ENCODE assay signal across 13 mouse cellular contexts in genomic region chrX:11801208-11801607, GRCm38 (mm10).
DNase-seq lines count a peak whose midpoint lies in the region; ATAC-seq and TF ChIP-seq lines count a peak whose summit lies in the region.
"Had no signal": no experiment of that assay in that cellular context is flagged by ENCODE, and none has a peak within 500 bp of the region (broad histone marks: within the 10 kb centered on the region; RNA-seq: fewer than 3 reads in every experiment).

No protein-coding gene starts in this region.

- H3K4me1 ChIP-seq in forebrain, embryonic 15.5 days = peaks cover 31% of the 10 kb centered on the region
- peaks cover 28% of the 10 kb centered on the region for H3K4me1 ChIP-seq in forebrain, embryonic 12.5 days
- peaks cover 4% of the 10 kb centered on the region; the same call in 1 of the 2 replicates for H3K4me1 ChIP-seq in lung, adult 2 months (ENCODE audit: control insufficient read depth, insufficient read depth, low read length)
- peaks cover 14 to 18% of the 10 kb centered on the region in 2 experiments for H3K4me1 ChIP-seq in CH12.LX (ENCODE audit: control insufficient read depth in 1 of 2, insufficient read depth in 2 of 2)
- no peaks in the 10 kb centered on the region for H3K4me1 ChIP-seq in small intestine, adult 2 months (ENCODE audit: control insufficient read depth, insufficient read depth, insufficient read length, low read length)

- H3K4me3 ChIP-seq in forebrain, embryonic 15.5 days = no peak overlapping the region
- H3K4me3 ChIP-seq in forebrain, embryonic 12.5 days (replicated peaks) = no peak overlapping the region
- H3K4me3 ChIP-seq in lung, adult 2 months (replicated peaks; ENCODE audit: extremely low read depth, low read depth, low read length) = no peak overlapping the region
- no peak overlapping the region for H3K4me3 ChIP-seq in CH12.LX (replicated peaks in 1 of 3; ENCODE audit: low read depth in 2 of 3, low read length in 2 of 3, poor library complexity in 1 of 3)
- no peak overlapping the region for H3K4me3 ChIP-seq in small intestine, adult 2 months (ENCODE audit: low read depth, low read length)
- H3K4me3 ChIP-seq: limb, embryonic 15.5 days; neural tube, embryonic 12.5 days had no signal

- 0 out of 2 replicates have a peak, but pooled peaks have one; percentile 10 for TF ChIP-seq EP300 in CH12.LX (IDR thresholded peaks at IDR 0.05; ENCODE audit: low read length)

- H3K9ac ChIP-seq in forebrain, embryonic 15.5 days (replicated peaks) = no peak overlapping the region
- H3K9ac ChIP-seq in forebrain, embryonic 12.5 days = no peak overlapping the region
- H3K9ac ChIP-seq in CH12.LX (ENCODE audit: insufficient read depth, low read depth) = peak overlapping the region; percentile 18; the same call in 1 of the 2 replicates
- H3K9ac ChIP-seq: limb, embryonic 15.5 days; neural tube, embryonic 12.5 days had no signal

- no peaks in the 10 kb centered on the region for H3K36me3 ChIP-seq in forebrain, embryonic 15.5 days
- H3K36me3 ChIP-seq in forebrain, embryonic 12.5 days (replicated peaks) = no peaks in the 10 kb centered on the region
- no peaks in the 10 kb centered on the region for H3K36me3 ChIP-seq in CH12.LX (replicated peaks in 1 of 2; ENCODE audit: control insufficient read depth in 1 of 2, insufficient read depth in 1 of 2, low read length in 1 of 2)
- no peaks in the 10 kb centered on the region for H3K36me3 ChIP-seq in small intestine, adult 2 months (ENCODE audit: control insufficient read depth, insufficient read depth, low read length)
- H3K36me3 ChIP-seq: limb, embryonic 15.5 days; neural tube, embryonic 12.5 days had no signal

- no peak for TF ChIP-seq POLR2A in lung, adult 2 months (IDR thresholded peaks at IDR 0.05; ENCODE audit: borderline replicate concordance, extremely low read depth, low read depth, low read length)
- TF ChIP-seq POLR2A in CH12.LX (IDR thresholded peaks at IDR 0.05; ENCODE audit: low read depth, low read length) = no peak
- no peak for TF ChIP-seq POLR2A in small intestine, adult 2 months (IDR thresholded peaks at IDR 0.05; ENCODE audit: low read depth, low read length)

- in situ Hi-C loops in CH12.LX (cut with MboI; ENCODE audit: low pct_ligation_motif_present, low pct_unique_long_range_greater_than_20kb, low sequenced_read_pairs) = no loop called here

- H3K27ac ChIP-seq in forebrain, embryonic 15.5 days (replicated peaks) = 0 out of 2 replicates have a peak overlapping the region, but pooled peaks have one; percentile 59
- H3K27ac ChIP-seq in forebrain, embryonic 12.5 days = no peak overlapping the region
- H3K27ac ChIP-seq in CH12.LX (ENCODE audit: insufficient read depth, low read depth) = no peak overlapping the region
- no peak overlapping the region for H3K27ac ChIP-seq in small intestine, adult 2 months (ENCODE audit: insufficient read depth, low read depth, low read length)
- H3K27ac ChIP-seq: limb, embryonic 15.5 days; neural tube, embryonic 12.5 days had no signal

- peak; percentile 67 for TF ChIP-seq RAD21 in CH12.LX (IDR thresholded peaks at IDR 0.05; ENCODE audit: low read depth, low read length)

- no peaks in the 10 kb centered on the region for H3K79me2 ChIP-seq in CH12.LX (replicated peaks; ENCODE audit: control insufficient read depth, extremely low read depth, insufficient read depth, poor library complexity, severe bottlenecking)

- peak; percentile 43 for TF ChIP-seq CTCF in lung, adult 2 months (IDR thresholded peaks at IDR 0.05; ENCODE audit: insufficient read depth, low read length)
- TF ChIP-seq CTCF in CH12.LX (conservative IDR thresholded peaks at IDR 0.05 in 1 of 2, IDR thresholded peaks at IDR 0.05 in 1 of 2; ENCODE audit: low read depth in 2 of 2, low read length in 2 of 2) = peak in 1 of 2 experiments; percentile 69; a peak in 2 of 4 replicates
- TF ChIP-seq CTCF in small intestine, adult 2 months (IDR thresholded peaks at IDR 0.05; ENCODE audit: extremely low read depth, insufficient read length, insufficient replicate concordance, low read depth, low read length) = peak; percentile 30; the same call in 1 of the 2 replicates

- no peak for DNase-seq in lung, adult 2 months
- no peak for DNase-seq in lung, postnatal 36 days
- peak; percentile 43 for DNase-seq in CH12.LX (ENCODE audit: extremely low read depth)
- no peak for DNase-seq in urinary bladder, adult 18-20 months (ENCODE audit: low spot score in 2 of 2)
- DNase-seq in layer of hippocampus, adult 8-10 months (ENCODE audit: low spot score in 2 of 2) = no peak
- DNase-seq: heart, adult 11 months; kidney, adult 8-10 months had no signal

- H3K4me2 ChIP-seq in forebrain, embryonic 15.5 days (replicated peaks) = no peak overlapping the region
- H3K4me2 ChIP-seq in forebrain, embryonic 12.5 days = no peak overlapping the region
- H3K4me2 ChIP-seq in CH12.LX (ENCODE audit: insufficient read depth, low read depth, poor library complexity, severe bottlenecking) = no peak overlapping the region; the same call in 1 of the 2 replicates
- H3K4me2 ChIP-seq: limb, embryonic 15.5 days; midbrain, embryonic 11.5 days; neural tube, embryonic 12.5 days had no signal

- ATAC-seq in forebrain, embryonic 15.5 days (replicated peaks) = no peak
- no peak for ATAC-seq in forebrain, embryonic 12.5 days (ENCODE audit: low FRiP score)

- WGBS in forebrain, embryonic 15.5 days = 44% methylated on average over 3 of the region's 3 CpGs
- 52% methylated on average over 3 of the region's 3 CpGs for WGBS in forebrain, embryonic 12.5 days
- WGBS in lung, adult 2 months = 48% methylated on average over 3 of the region's 3 CpGs
- WGBS in small intestine, adult 2 months = 55% methylated on average over 3 of the region's 3 CpGs

- H3K27me3 ChIP-seq in forebrain, embryonic 15.5 days = no peaks in the 10 kb centered on the region
- H3K27me3 ChIP-seq in forebrain, embryonic 12.5 days = peaks cover 80% of the 10 kb centered on the region
- no peaks in the 10 kb centered on the region for H3K27me3 ChIP-seq in CH12.LX (replicated peaks)
- H3K27me3 ChIP-seq in small intestine, adult 2 months (ENCODE audit: control insufficient read depth, insufficient read depth, low read length) = no peaks in the 10 kb centered on the region

- dilution Hi-C loops in CH12.LX (cut with MboI; ENCODE audit: extremely low pct_ligation_motif_present, extremely low pct_unique_long_range_greater_than_20kb, low sequenced_read_pairs) = no loop called here

- no peaks in the 10 kb centered on the region for H3K9me3 ChIP-seq in forebrain, embryonic 15.5 days
- no peaks in the 10 kb centered on the region for H3K9me3 ChIP-seq in forebrain, embryonic 12.5 days
- peaks cover 2% of the 10 kb centered on the region for H3K9me3 ChIP-seq in CH12.LX (replicated peaks; ENCODE audit: low read length)
- H3K9me3 ChIP-seq: limb, embryonic 15.5 days; neural tube, embryonic 12.5 days had no signal

TF ChIP-seq in CH12.LX, 34 proteins besides CTCF, POLR2A, EP300 and RAD21:
- TF ChIP-seq ETS1 (conservative IDR thresholded peaks at IDR 0.05; ENCODE audit: low read depth, low read length) (0 out of 2 replicates have a peak, but pooled peaks have one; percentile 13), MXI1 (IDR thresholded peaks at IDR 0.05; ENCODE audit: low read depth, low read length) (0 out of 2 replicates have a peak, but pooled peaks have one; percentile 31), ZC3H11A (IDR thresholded peaks at IDR 0.05; ENCODE audit: low read depth, low read length) (peak; percentile 31), PAX5 (IDR thresholded peaks at IDR 0.05; ENCODE audit: low read length) (no peak), MYC (IDR thresholded peaks at IDR 0.05; ENCODE audit: low read depth, low read length) (0 out of 2 replicates have a peak, but pooled peaks have one; percentile 16), SMC3 (IDR thresholded peaks at IDR 0.05; ENCODE audit: low read depth, low read length) (peak; percentile 83), ZMIZ1 (IDR thresholded peaks at IDR 0.05; ENCODE audit: low read depth, low read length) (no peak), TCF12 (IDR thresholded peaks at IDR 0.05; ENCODE audit: low read depth, low read length) (0 out of 2 replicates have a peak, but pooled peaks have one; percentile 10)
